Mouse (Mus musculus): ENCODE results near the gene Wiz. TPM values are rescaled to one million over a fixed set of nuclear protein-coding genes. Genes with fewer than 3 reads are reported as not detected.

Wiz gene
- total RNA-seq (2014; fragmentation: Nextera tagmentation) (53.4 and 63.4 TPM in 2 replicates), total RNA-seq (2017) (6.1 and 6.9 TPM in 2 replicates)

GRCm38 (mm10) chr17:32389101-32389659, at the start of gene Wiz:
Wiz (minus strand) TSS chr17:32389439.
- ATAC-seq (replicated peaks; ENCODE audit: low FRiP score, low TSS enrichment, poor library complexity, severe bottlenecking), result peak; percentile 72

- no peak for ATAC-seq (replicated peaks; ENCODE audit: low FRiP score, low TSS enrichment, poor library complexity, severe bottlenecking)
Observed at GRCm38 (mm10) chr17:32437106-32437505, 47.9 kb upstream of the Wiz start.

- ATAC-seq (replicated peaks; ENCODE audit: low FRiP score, low TSS enrichment, poor library complexity, severe bottlenecking), result no peak
Observed at GRCm38 (mm10) chr17:32435151-32435550, 45.9 kb upstream of the Wiz start.

GRCm38 (mm10) chr17:32434324-32434723, 45.1 kb upstream of the Wiz start:
- ATAC-seq (replicated peaks; ENCODE audit: low FRiP score, low TSS enrichment, poor library complexity, severe bottlenecking), result no peak

GRCm38 (mm10) chr17:32431972-32432371, 42.7 kb upstream of the Wiz start:
- ATAC-seq (replicated peaks; ENCODE audit: low FRiP score, low TSS enrichment, poor library complexity, severe bottlenecking), result peak; percentile 63

GRCm38 (mm10) chr17:32426610-32427009, 37.4 kb upstream of the Wiz start:
- no peak for ATAC-seq (replicated peaks; ENCODE audit: low FRiP score, low TSS enrichment, poor library complexity, severe bottlenecking)

- 0 out of 2 replicates have a peak, but pooled peaks have one; percentile 26 for ATAC-seq (replicated peaks; ENCODE audit: low FRiP score, low TSS enrichment, poor library complexity, severe bottlenecking)
Observed at GRCm38 (mm10) chr17:32424034-32424433, 34.8 kb upstream of the Wiz start, which contains the start of gene Pglyrp2. Pglyrp2 (minus strand) TSS chr17:32424167.

- no peak for ATAC-seq (replicated peaks; ENCODE audit: low FRiP score, low TSS enrichment, poor library complexity, severe bottlenecking)
Observed at GRCm38 (mm10) chr17:32420781-32421180, 31.5 kb upstream of the Wiz start.

GRCm38 (mm10) chr17:32419989-32420388, 30.8 kb upstream of the Wiz start:
- peak; percentile 57 for ATAC-seq (replicated peaks; ENCODE audit: low FRiP score, low TSS enrichment, poor library complexity, severe bottlenecking)

GRCm38 (mm10) chr17:32416771-32417170, 27.5 kb upstream of the Wiz start:
- ATAC-seq (replicated peaks; ENCODE audit: low FRiP score, low TSS enrichment, poor library complexity, severe bottlenecking), result no peak

GRCm38 (mm10) chr17:32415417-32416020, 26.3 kb upstream of the Wiz start:
- ATAC-seq (replicated peaks; ENCODE audit: low FRiP score, low TSS enrichment, poor library complexity, severe bottlenecking), result no peak

- 0 out of 2 replicates have a peak, but pooled peaks have one; percentile 37 for ATAC-seq (replicated peaks; ENCODE audit: low FRiP score, low TSS enrichment, poor library complexity, severe bottlenecking)
Observed at GRCm38 (mm10) chr17:32411898-32412297, 22.7 kb upstream of the Wiz start.

GRCm38 (mm10) chr17:32403417-32403816, 14.2 kb upstream of the Wiz start, which contains the start of gene Rasal3:
Rasal3 (minus strand) TSS chr17:32403583.
- peak; percentile 54 for ATAC-seq (replicated peaks; ENCODE audit: low FRiP score, low TSS enrichment, poor library complexity, severe bottlenecking)

GRCm38 (mm10) chr17:32402779-32403157, 13.5 kb upstream of the Wiz start:
- ATAC-seq (replicated peaks; ENCODE audit: low FRiP score, low TSS enrichment, poor library complexity, severe bottlenecking), result peak; percentile 82

- ATAC-seq (replicated peaks; ENCODE audit: low FRiP score, low TSS enrichment, poor library complexity, severe bottlenecking), result 0 out of 2 replicates have a peak, but pooled peaks have one; percentile 21
Observed at GRCm38 (mm10) chr17:32402011-32402778, 13.0 kb upstream of the Wiz start.

GRCm38 (mm10) chr17:32396266-32396665, 7.0 kb upstream of the Wiz start:
- no peak for ATAC-seq (replicated peaks; ENCODE audit: low FRiP score, low TSS enrichment, poor library complexity, severe bottlenecking)

- ATAC-seq (replicated peaks; ENCODE audit: low FRiP score, low TSS enrichment, poor library complexity, severe bottlenecking), result no peak
Observed at GRCm38 (mm10) chr17:32393944-32394343, 4.7 kb upstream of the Wiz start.

- ATAC-seq (replicated peaks; ENCODE audit: low FRiP score, low TSS enrichment, poor library complexity, severe bottlenecking), result 0 out of 2 replicates have a peak, but pooled peaks have one; percentile 17
Observed at GRCm38 (mm10) chr17:32388370-32389100, 704 bp downstream of the Wiz start.

GRCm38 (mm10) chr17:32387986-32388369, 1.3 kb downstream of the Wiz start:
- ATAC-seq (replicated peaks; ENCODE audit: low FRiP score, low TSS enrichment, poor library complexity, severe bottlenecking), result no peak
